Mouse (Mus musculus): Measurements from ENCODE around the gene Atxn7.

DNA sequence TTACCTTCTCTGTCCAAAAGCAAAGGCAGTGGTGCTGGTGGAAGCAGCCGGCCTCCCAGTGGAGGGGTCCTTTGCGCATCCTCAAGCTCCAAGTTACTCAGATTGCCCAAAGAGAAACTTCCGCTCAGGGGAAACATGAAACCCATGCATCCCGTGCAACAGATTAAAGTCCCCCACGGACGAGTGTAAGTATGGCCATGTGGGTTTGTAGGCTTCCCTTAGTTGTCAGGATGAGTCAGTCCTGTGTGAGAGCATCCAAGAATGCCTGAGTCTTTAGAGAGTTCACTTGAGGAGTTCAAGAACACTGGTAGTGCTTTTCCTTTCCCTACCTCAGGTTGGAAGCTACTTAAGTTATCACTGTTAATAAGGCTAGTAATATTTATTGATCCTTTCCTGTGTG is 126.1 kb downstream of the Atxn7 start:
- TF ChIP-seq CTCF (IDR thresholded peaks at IDR 0.05; ENCODE audit: low read depth): no peak
- TF ChIP-seq EP300 (IDR thresholded peaks at IDR 0.05; ENCODE audit: low read depth): no peak
